Mouse (Mus musculus): ENCODE measurements at regions not wholly inside any gene's neighbourhood (a gene's known extent, or its start where the extent isn't known, plus 50 kb on each side); places are given as distances from the start of the nearest gene placed in this dataset.

- Histone ChIP-seq H3K36me3 (ENCODE audit: insufficient read depth) (no peaks in the 10 kb centered on the region), H3K27me3 (ENCODE audit: insufficient read depth, low read length) (no peaks in the 10 kb centered on the region), H3K9me3 (ENCODE audit: low read length) (no peaks in the 10 kb centered on the region), H3K27ac (ENCODE audit: low read depth, low read length) (no peak overlapping the region), H3K4me3 (ENCODE audit: low read depth, low read length) (no peak overlapping the region), H3K4me2 (ENCODE audit: low read depth) (no peak overlapping the region), H3K9ac (no peak overlapping the region), H3K4me1 (ENCODE audit: insufficient read depth) (no peaks in the 10 kb centered on the region)
- ATAC-seq (no peak), DNase-seq (no peak)
- TF ChIP-seq CTCF (IDR thresholded peaks at IDR 0.05; ENCODE audit: low read depth), result no peak
- 71% methylated on average over 5 of the region's 5 CpGs for WGBS
Measured at GRCm38 (mm10) chr10:112521388-112521787, 250.5 kb downstream of the Kcnc2 start.

GRCm38 (mm10) chr10:112543051-112543450, 272.1 kb downstream of the Kcnc2 start:
- DNase-seq (no peak), ATAC-seq (no peak)
- Histone ChIP-seq H3K4me2 (ENCODE audit: low read depth) (no peak overlapping the region), H3K27me3 (ENCODE audit: insufficient read depth, low read length) (no peaks in the 10 kb centered on the region), H3K27ac (ENCODE audit: low read depth, low read length) (no peak overlapping the region), H3K4me3 (ENCODE audit: low read depth, low read length) (no peak overlapping the region), H3K4me1 (ENCODE audit: insufficient read depth) (no peaks in the 10 kb centered on the region), H3K36me3 (ENCODE audit: insufficient read depth) (no peaks in the 10 kb centered on the region), H3K9ac (no peak overlapping the region), H3K9me3 (ENCODE audit: low read length) (no peaks in the 10 kb centered on the region)
- no peak for TF ChIP-seq CTCF (IDR thresholded peaks at IDR 0.05; ENCODE audit: low read depth)
- WGBS, result 84% methylated on average over 4 of the region's 4 CpGs

GRCm38 (mm10) chr10:112571772-112572551, 301.0 kb downstream of the Kcnc2 start:
- Histone ChIP-seq H3K4me1 (ENCODE audit: insufficient read depth) (0 out of 2 replicates have a peak, but pooled peaks cover 3% of the 10 kb centered on the region), H3K36me3 (ENCODE audit: insufficient read depth) (no peaks in the 10 kb centered on the region), H3K4me3 (ENCODE audit: low read depth, low read length) (no peak overlapping the region), H3K27me3 (ENCODE audit: insufficient read depth, low read length) (no peaks in the 10 kb centered on the region), H3K9me3 (ENCODE audit: low read length) (no peaks in the 10 kb centered on the region), H3K9ac (no peak overlapping the region), H3K4me2 (ENCODE audit: low read depth) (no peak overlapping the region), H3K27ac (ENCODE audit: low read depth, low read length) (peak overlapping the region; percentile 71)
- 34% methylated on average over 9 of the region's 9 CpGs for WGBS
- ATAC-seq, result peak; percentile 81
- peak; percentile 80 for DNase-seq
- no peak for TF ChIP-seq CTCF (IDR thresholded peaks at IDR 0.05; ENCODE audit: low read depth)

GRCm38 (mm10) chr10:112572556-112572955, 301.6 kb downstream of the Kcnc2 start:
- Histone ChIP-seq H3K9ac (no peak overlapping the region), H3K4me2 (ENCODE audit: low read depth) (no peak overlapping the region), H3K36me3 (ENCODE audit: insufficient read depth) (no peaks in the 10 kb centered on the region), H3K4me1 (ENCODE audit: insufficient read depth) (0 out of 2 replicates have a peak, but pooled peaks cover 3% of the 10 kb centered on the region), H3K9me3 (ENCODE audit: low read length) (no peaks in the 10 kb centered on the region), H3K27ac (ENCODE audit: low read depth, low read length) (peak overlapping the region; percentile 71; the same call in 1 of the 2 replicates), H3K4me3 (ENCODE audit: low read depth, low read length) (no peak overlapping the region), H3K27me3 (ENCODE audit: insufficient read depth, low read length) (no peaks in the 10 kb centered on the region)
- no peak for TF ChIP-seq CTCF (IDR thresholded peaks at IDR 0.05; ENCODE audit: low read depth)
- ATAC-seq (peak; percentile 77), DNase-seq (peak; percentile 66)

- 76% methylated on average over 9 of the region's 9 CpGs for WGBS
- Histone ChIP-seq H3K9me3 (ENCODE audit: low read length) (no peaks in the 10 kb centered on the region), H3K4me1 (ENCODE audit: insufficient read depth) (no peaks in the 10 kb centered on the region), H3K9ac (no peak overlapping the region), H3K4me2 (ENCODE audit: low read depth) (no peak overlapping the region), H3K4me3 (ENCODE audit: low read depth, low read length) (no peak overlapping the region), H3K27ac (ENCODE audit: low read depth, low read length) (no peak overlapping the region), H3K36me3 (ENCODE audit: insufficient read depth) (no peaks in the 10 kb centered on the region), H3K27me3 (ENCODE audit: insufficient read depth, low read length) (no peaks in the 10 kb centered on the region)
- no peak for DNase-seq
- TF ChIP-seq CTCF (IDR thresholded peaks at IDR 0.05; ENCODE audit: low read depth), result no peak
- ATAC-seq, result no peak
Measured at GRCm38 (mm10) chr10:112584939-112585338, 314.0 kb downstream of the Kcnc2 start.

- Histone ChIP-seq H3K9me3 (ENCODE audit: low read length) (no peaks in the 10 kb centered on the region), H3K36me3 (ENCODE audit: insufficient read depth) (no peaks in the 10 kb centered on the region), H3K4me3 (ENCODE audit: low read depth, low read length) (no peak overlapping the region), H3K4me1 (ENCODE audit: insufficient read depth) (no peaks in the 10 kb centered on the region), H3K27ac (ENCODE audit: low read depth, low read length) (no peak overlapping the region), H3K27me3 (ENCODE audit: insufficient read depth, low read length) (no peaks in the 10 kb centered on the region), H3K9ac (no peak overlapping the region), H3K4me2 (ENCODE audit: low read depth) (no peak overlapping the region)
- no peak for TF ChIP-seq CTCF (IDR thresholded peaks at IDR 0.05; ENCODE audit: low read depth)
- DNase-seq, result no peak
- peak; percentile 66; the same call in 1 of the 2 replicates for ATAC-seq
- 70% methylated on average over 2 of the region's 2 CpGs for WGBS
Measured at GRCm38 (mm10) chr10:112594327-112594726, 323.4 kb downstream of the Kcnc2 start.

- no peak for ATAC-seq
- WGBS, result 83% methylated on average over 2 of the region's 2 CpGs
Measured at GRCm38 (mm10) chr10:112605592-112605991, 323.2 kb downstream of the Atxn7l3b start.

More at GRCm38 (mm10) chr10:112605592-112605991, 323.2 kb downstream of the Atxn7l3b start:
- no peak for TF ChIP-seq CTCF (IDR thresholded peaks at IDR 0.05; ENCODE audit: low read depth)
- no peaks in the 10 kb centered on the region for H3K4me1 ChIP-seq (ENCODE audit: insufficient read depth)
- H3K27ac ChIP-seq (ENCODE audit: low read depth, low read length), result no peak overlapping the region
- H3K9ac ChIP-seq, result no peak overlapping the region
- H3K4me2 ChIP-seq (ENCODE audit: low read depth), result no peak overlapping the region
- no peak for DNase-seq
- no peak overlapping the region for H3K4me3 ChIP-seq (ENCODE audit: low read depth, low read length)
- no peaks in the 10 kb centered on the region for H3K9me3 ChIP-seq (ENCODE audit: low read length)
- no peaks in the 10 kb centered on the region for H3K36me3 ChIP-seq (ENCODE audit: insufficient read depth)
- H3K27me3 ChIP-seq (ENCODE audit: insufficient read depth, low read length), result no peaks in the 10 kb centered on the region
